Mouse (Mus musculus): ENCODE data around the gene Sult1e1. TPM values are rescaled to one million over a fixed set of nuclear protein-coding genes. Genes with fewer than 3 reads are reported as not detected.

Gene Sult1e1
- not detected for polyA plus RNA-seq (2017; shearing (Covaris generic))

DNA sequence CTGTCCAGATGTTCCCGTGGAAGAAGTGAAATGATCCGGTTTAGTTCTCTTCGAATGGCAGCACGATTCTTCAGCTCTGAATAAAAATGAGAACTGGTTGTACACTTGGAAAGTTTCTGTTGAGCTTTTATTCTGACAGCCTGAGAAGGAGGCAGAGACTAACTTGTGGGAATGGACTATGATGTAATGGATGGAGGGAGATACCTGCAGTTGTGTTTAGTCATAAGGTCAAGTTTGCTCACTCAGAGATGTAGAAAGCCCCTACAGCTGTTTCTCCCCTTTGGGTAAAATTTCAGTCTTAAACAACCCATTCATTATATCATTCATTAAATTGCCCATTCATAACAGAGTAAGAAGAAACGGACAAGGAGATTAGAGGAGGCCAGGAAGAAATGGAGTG is at the start of gene Sult1e1:
Sult1e1 (minus strand) TSS at position 101 of the 400 bp plus-strand sequence.

DNA sequence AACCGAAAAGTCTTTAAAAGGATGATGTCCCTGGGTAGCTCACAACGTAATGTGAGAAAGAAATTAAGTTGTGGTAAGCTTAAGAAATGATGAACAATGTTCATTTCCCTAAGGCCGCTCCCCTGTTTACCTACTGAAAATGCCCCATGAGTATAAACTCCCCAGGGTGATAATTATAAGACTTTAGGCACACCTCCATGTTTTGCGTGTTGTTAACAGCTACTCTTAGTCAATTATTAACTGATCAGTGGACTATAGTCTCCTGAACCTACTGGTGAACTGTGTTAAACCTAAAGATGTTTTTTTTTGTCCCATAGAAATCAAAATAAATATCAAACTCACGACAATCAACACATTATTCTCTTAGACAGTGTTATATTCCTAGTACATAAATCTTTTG is 22.5 kb downstream of the Sult1e1 start, which contains the start of gene Sult1d1:
Sult1d1 (minus strand) TSS at position 183 of the 400 bp plus-strand sequence.

DNA sequence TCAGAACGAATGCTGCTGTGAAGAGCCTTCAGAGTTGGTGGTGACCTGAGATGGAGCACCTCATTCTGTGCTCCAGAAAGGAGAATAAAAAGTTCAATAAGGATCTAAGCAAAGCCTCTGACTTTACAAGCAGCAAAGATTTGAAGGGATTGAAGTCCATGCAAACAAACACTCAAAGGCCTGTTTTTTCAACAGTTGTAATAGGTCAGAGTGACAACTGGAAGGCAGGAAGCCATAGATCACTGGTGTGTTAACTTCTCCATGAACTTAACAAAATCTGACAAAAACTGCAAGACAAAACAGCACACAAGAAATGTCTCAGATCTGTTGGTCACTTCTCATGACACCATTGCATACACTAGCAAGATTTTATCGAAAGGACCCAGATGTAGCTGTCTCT is 53.3 kb downstream of the Sult1e1 start, which contains the start of gene Sult1b1:
Sult1b1 (minus strand) TSS at position 85 of the 400 bp plus-strand sequence.

Other genes with a start within 250 kb of the Sult1e1 start
- not detected for gene Ugt2b38, start 167.4 kb downstream of the Sult1e1 start, polyA plus RNA-seq (2017; shearing (Covaris generic))
- not detected for gene Ugt2a2, start 109.3 kb downstream of the Sult1e1 start, polyA plus RNA-seq (2017; shearing (Covaris generic))
- not detected for gene Gm43638, start 104.8 kb downstream of the Sult1e1 start, polyA plus RNA-seq (2017; shearing (Covaris generic))
- not detected for gene Ugt2a1, start 100.7 kb downstream of the Sult1e1 start, polyA plus RNA-seq (2017; shearing (Covaris generic))
- gene Sult1b1, start 53.4 kb downstream of the Sult1e1 start, polyA plus RNA-seq (2017; shearing (Covaris generic)): not detected
- not detected for gene Sult1d1, start 22.6 kb downstream of the Sult1e1 start, polyA plus RNA-seq (2017; shearing (Covaris generic))
- not detected for gene Csn1s1, start 74.6 kb upstream of the Sult1e1 start, polyA plus RNA-seq (2017; shearing (Covaris generic))
- not detected for gene Csn2, start 108.0 kb upstream of the Sult1e1 start, polyA plus RNA-seq (2017; shearing (Covaris generic))
- not detected for gene Csn1s2a, start 183.0 kb upstream of the Sult1e1 start, polyA plus RNA-seq (2017; shearing (Covaris generic))
- not detected for gene Csn1s2b, start 216.5 kb upstream of the Sult1e1 start, polyA plus RNA-seq (2017; shearing (Covaris generic))
- not detected for gene Prr27, start 234.1 kb upstream of the Sult1e1 start, polyA plus RNA-seq (2017; shearing (Covaris generic))